Mouse (Mus musculus) T-helper 2 cell (primary cell): ENCODE measurements around the gene Lgals9.

Experiments used
- in situ Hi-C: fragments of 300-600 bp; cut with MboI, MseI; formaldehyde crosslinking; loops from one replicate; pipeline ENCODE4 v1.15.1; 2025; ENCODE audit warnings: high pct_unique_total_duplicates

Gene Lgals9

DNA sequence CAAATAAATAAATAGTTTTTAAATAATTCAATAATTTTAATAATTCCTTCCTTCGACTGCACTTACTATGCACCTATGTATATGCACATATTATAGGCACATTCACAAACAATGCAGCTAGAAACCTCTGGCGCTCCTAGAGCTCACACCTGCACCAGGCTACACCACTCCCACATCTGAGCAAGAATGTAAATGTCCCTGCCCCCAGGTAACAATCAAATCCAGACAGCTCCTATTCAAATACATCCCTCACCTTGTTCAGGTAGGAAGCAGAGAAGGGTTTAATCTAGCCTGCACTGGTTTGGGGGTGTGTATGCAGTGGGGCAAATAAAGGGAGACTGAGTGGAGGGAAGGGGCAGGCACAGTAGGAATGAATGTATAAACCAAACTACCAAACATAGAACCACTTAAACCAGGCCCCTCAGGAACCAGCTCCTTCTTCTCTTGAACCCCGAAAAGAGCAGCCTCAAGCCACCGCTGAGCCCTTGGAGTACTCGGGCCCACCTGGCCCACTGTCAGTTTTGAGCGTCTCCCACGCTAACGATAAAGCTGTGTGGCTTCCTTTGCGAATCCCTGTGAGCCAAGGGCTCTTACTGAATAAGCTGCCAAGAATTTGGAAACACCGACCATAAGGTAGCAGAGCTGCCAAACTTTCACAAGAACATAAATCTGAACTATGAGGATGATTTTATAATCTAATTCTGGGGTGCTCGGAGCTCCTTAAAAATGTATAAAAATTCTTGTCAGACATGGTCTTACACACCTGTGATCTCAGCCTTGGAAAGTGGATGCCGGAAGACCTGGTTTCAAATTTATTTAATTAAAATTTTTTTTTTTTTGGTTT is 6.3 kb downstream of the Lgals9 start:
- in situ Hi-C loops = no loop called here

GRCm38 (mm10) chr11:78976731-78977510 is 7.8 kb downstream of the Lgals9 start:
- in situ Hi-C loops = no loop called here

- in situ Hi-C loops = no loop called here
These were observed 11.2 kb downstream of the Lgals9 start for GRCm38 (mm10) chr11:78973381-78974150.

DNA sequence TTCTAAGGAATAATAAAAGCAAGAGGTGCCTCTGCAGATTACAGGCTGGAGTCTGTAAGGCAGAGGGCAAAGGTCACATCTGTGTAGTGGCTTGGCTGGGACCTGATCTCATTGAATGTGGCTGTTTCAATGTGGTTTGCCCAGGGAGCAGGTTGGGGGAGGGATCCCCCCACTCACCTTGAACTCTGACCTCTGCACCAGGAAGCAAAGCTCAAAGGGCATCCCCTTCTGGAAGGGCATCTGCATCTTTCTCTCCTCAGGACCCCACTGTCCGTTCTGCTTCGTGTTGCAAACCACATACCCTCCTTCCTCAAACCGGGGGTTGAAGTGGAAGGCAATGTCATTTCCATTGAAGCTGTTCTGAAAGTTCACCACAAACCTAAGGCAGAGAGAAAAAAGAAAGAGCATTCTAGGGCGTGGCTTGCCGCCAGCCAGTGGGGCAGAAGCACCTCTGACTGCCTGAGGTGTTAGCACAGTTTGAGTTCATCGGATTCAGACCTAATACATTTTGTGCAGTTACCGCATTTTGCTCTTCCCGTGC is 11.9 kb downstream of the Lgals9 start:
- in situ Hi-C loops = no loop called here

- in situ Hi-C loops = no loop called here
These were observed 12.4 kb downstream of the Lgals9 start for GRCm38 (mm10) chr11:78972328-78972727.

GRCm38 (mm10) chr11:78971746-78972145 is 13.0 kb downstream of the Lgals9 start:
- in situ Hi-C loops = no loop called here

DNA sequence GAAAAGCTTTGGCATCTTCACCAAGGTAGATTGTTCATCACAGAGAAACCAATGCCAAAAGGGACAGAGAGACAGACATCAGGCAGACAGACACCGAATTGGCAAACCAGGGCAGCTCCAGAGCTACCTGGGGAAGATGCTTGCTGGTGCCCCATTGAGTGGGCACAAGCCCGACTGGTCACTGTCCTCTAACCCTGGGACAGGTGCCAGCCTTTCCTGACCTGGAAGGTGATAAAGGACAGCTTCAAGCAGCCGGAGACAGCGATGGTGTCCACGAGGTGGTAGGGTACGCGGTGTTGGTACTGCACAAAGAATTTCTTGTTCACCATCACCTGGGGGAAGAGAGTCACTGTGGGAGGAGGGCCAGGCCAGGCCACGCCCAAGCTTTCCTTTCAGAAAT is 13.7 kb downstream of the Lgals9 start:
- in situ Hi-C loops = no loop called here

- in situ Hi-C loops = no loop called here
These were observed 16.6 kb downstream of the Lgals9 start for GRCm38 (mm10) chr11:78968121-78968520.

- in situ Hi-C loops = no loop called here
These were observed 17.4 kb downstream of the Lgals9 start for GRCm38 (mm10) chr11:78967371-78967770.

DNA sequence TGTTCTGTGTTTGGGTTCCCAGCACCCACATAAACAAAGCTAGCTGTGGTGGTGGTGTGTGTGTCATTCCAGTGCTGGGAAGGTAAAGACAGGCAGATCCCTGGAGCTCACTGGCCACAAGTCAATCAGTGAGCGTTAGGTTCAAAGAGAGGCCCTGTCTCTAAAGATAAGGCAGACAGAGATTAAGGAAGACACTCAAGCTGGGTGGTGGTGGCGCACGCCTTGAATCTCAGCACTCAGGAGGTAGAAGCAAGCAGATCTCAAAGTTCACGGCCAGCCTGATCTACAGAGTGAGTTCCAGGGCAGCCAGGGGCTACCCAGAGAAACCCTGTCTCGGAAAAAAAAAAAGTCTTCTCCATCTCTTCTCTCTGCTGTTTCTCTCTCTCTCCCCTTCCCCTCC is 23.5 kb downstream of the Lgals9 start:
- in situ Hi-C loops = no loop called here

GRCm38 (mm10) chr11:78959841-78960520 is 24.8 kb downstream of the Lgals9 start:
- in situ Hi-C loops = loop anchor here (5.0 kb wide), 1 partner anchor 118 kb away; no protein-coding TSS in a partner anchor

GRCm38 (mm10) chr11:78959367-78959766 is 25.4 kb downstream of the Lgals9 start:
- in situ Hi-C loops = loop anchor here (5.0 kb wide), 1 partner anchor 117 kb away; no protein-coding TSS in a partner anchor

DNA sequence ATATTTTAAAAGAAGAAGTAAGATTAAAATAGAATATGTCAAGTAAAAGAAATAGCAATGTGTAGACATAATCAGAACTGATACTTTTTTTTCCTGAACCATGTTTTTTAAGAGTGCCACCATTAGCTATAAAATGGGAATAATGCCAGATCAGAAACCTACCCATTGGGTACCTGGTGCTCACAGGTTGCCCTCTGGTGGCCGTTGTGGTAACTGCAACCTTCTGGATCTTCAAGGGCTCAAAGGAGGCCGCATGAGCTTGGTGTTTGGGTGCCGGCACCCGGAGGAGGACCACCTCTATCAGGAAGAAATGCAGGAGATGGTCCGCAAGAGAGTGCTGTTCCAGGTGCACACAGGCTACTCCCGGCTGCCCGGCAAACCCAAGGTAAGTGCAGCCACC is 28.5 kb downstream of the Lgals9 start:
- in situ Hi-C loops = loop anchor here (5.0 kb wide), 1 partner anchor 114 kb away; no protein-coding TSS in a partner anchor

DNA sequence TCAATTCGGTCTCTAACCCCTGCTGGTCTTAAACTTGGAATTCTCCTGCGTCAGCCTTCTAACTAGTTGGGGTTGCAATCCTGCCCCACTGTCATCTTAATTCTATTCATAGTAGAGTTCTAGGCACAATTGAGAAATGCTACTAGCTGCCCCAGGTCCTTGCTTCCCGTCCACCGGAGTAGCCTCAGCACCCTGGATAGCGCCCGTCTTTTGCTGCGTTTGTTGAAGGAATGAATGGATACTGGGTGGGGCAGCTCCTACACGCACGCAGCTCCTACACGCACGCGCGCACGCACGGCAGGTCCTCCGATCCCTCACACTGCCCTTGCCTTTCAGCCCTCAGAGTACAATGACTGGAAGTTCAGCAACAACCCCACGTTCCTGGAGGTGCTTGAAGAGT is 32.3 kb downstream of the Lgals9 start:
- in situ Hi-C loops = no loop called here

GRCm38 (mm10) chr11:78950365-78950764 is 34.4 kb downstream of the Lgals9 start:
- in situ Hi-C loops = no loop called here

- in situ Hi-C loops = no loop called here
These were observed 41.7 kb downstream of the Lgals9 start for GRCm38 (mm10) chr11:78943083-78943482.

GRCm38 (mm10) chr11:78935178-78935577 is 49.6 kb downstream of the Lgals9 start:
- in situ Hi-C loops = no loop called here

- in situ Hi-C loops = no loop called here
These were observed 50.0 kb downstream of the Lgals9 start for GRCm38 (mm10) chr11:78934727-78935126.

GRCm38 (mm10) chr11:78934307-78934706 is 50.4 kb downstream of the Lgals9 start:
- in situ Hi-C loops = no loop called here

GRCm38 (mm10) chr11:78929345-78929744 is 55.4 kb downstream of the Lgals9 start:
- in situ Hi-C loops = no loop called here

- in situ Hi-C loops = no loop called here
These were observed 59.8 kb downstream of the Lgals9 start for GRCm38 (mm10) chr11:78924916-78925315.
